Mouse (Mus musculus) heart, postnatal 0 days (tissue): Measurements from ENCODE around the gene Cdc34b. TPM values are rescaled to one million over a fixed set of nuclear protein-coding genes. Genes with fewer than 3 reads are reported as not detected.
"Not testable (repeated sequence)": the region's sequence is repeated elsewhere in the genome, so short reads cannot be mapped to it uniquely, and the experiment has no call there.

Source experiments
- ATAC-seq: fragments of 200-750 bp; cut with Nextera tagmentation; 2 replicates; pipeline ENCODE4 v1.8.0; 2017; ENCODE audit warnings: low read depth, moderate number of reproducible peaks, moderate library complexity; ENCODE audit not compliant: insufficient read depth
- DNase-seq: peaks from one replicate; pipeline ENCODE4 v3.0.0-alpha.2; 2016; ENCODE audit warnings: low spot score
- H3K27ac ChIP-seq: fragments of 300-500 bp; sonication (generic); 2 replicates; pipeline ENCODE4 v1.5.1; 2014; ENCODE audit warnings: low read depth, mild to moderate bottlenecking
- H3K27me3 ChIP-seq: fragments of 300-500 bp; sonication (generic); 2 replicates; pipeline ENCODE4 v1.6.1; 2014; ENCODE audit warnings: low read length, mixed read lengths; ENCODE audit not compliant: control insufficient read depth, insufficient read depth
- H3K36me3 ChIP-seq: fragments of 300-500 bp; sonication (generic); replicated peaks from 2 replicates; pipeline ENCODE4 v1.6.1; 2014; ENCODE audit warnings: low read length, mixed read lengths; ENCODE audit not compliant: control insufficient read depth, insufficient read depth
- H3K4me1 ChIP-seq: fragments of 300-500 bp; sonication (generic); 2 replicates; pipeline ENCODE4 v1.6.1; 2014; ENCODE audit warnings: antibody characterized with exemption; ENCODE audit not compliant: control insufficient read depth, insufficient read depth
- H3K4me2 ChIP-seq: fragments of 300-500 bp; sonication (generic); 2 replicates; pipeline ENCODE4 v1.6.1; 2014; ENCODE audit warnings: low read depth, mild to moderate bottlenecking, low read length, moderate library complexity
- H3K4me3 ChIP-seq: fragments of 300-500 bp; sonication (generic); 2 replicates; pipeline ENCODE4 v1.5.1; 2014; ENCODE audit warnings: low read depth, low read length
- H3K9ac ChIP-seq: fragments of 300-500 bp; sonication (generic); replicated peaks from 2 replicates; pipeline ENCODE4 v1.6.1; 2014; ENCODE audit warnings: low read depth, low read length, mixed read lengths
- H3K9me3 ChIP-seq: fragments of 300-500 bp; sonication (generic); replicated peaks from 2 replicates; pipeline ENCODE4 v1.6.1; 2016; ENCODE audit warnings: low read length; ENCODE audit not compliant: control insufficient read depth
- CTCF ChIP-seq: IDR thresholded peaks from 2 replicates; pipeline ENCODE4 v1.5.1; 2016; ENCODE audit warnings: antibody characterized with exemption, control low read depth, low read depth
- EP300 ChIP-seq: IDR thresholded peaks from 2 replicates; pipeline ENCODE4 v1.6.1; 2016; ENCODE audit warnings: antibody characterized with exemption, low read depth
- WGBS: fragments of 180-500 bp; shearing (Covaris S2); extraction: QIAGEN DNeasy Blood & Tissue Kit; methylation state at CpG from one replicate; pipeline ENCODE4 v1.1.7; 2014; 5-methylcytosine and 5-hydroxymethylcytosine counted together
- polyA plus RNA-seq: library from polyadenylated mRNA; unstranded; fragments of >200 nt; fragmentation: Nextera tagmentation; extraction: Ambion mirVana; gene quantifications from 2 replicates; pipeline ENCODE4 v1.2.1, GENCODE M21; 2015
- total RNA-seq: library from RNA; depleted of rRNA; stranded (reverse); fragments of >200 nt; gene quantifications from 2 replicates; pipeline ENCODE4 v1.2.3, GENCODE M21; 2014; ENCODE audit warnings: low replicate concordance; rRNA removed

The Cdc34b gene
- total RNA-seq (not detected in 2 replicates), polyA plus RNA-seq (0.12 TPM in 1 of 2 replicates, not detected in the other)

GRCm38 (mm10) chr11:94741732-94742272, at the start of gene Cdc34b:
Gene Cdc34b (plus strand): TSS chr11:94741782.
- no peak within 1 kb of the TSS for H3K9ac ChIP-seq
- ATAC-seq, result no peak
- TF ChIP-seq CTCF (no peak), EP300 (no peak)
- DNase-seq, result no peak
- H3K4me1 ChIP-seq, result no peaks in the 10 kb centered on the region
- no peak within 1 kb of the TSS for H3K4me3 ChIP-seq
- no peak within 1 kb of the TSS for H3K4me2 ChIP-seq
- H3K27ac ChIP-seq, result no peak within 1 kb of the TSS
- WGBS, result 57% methylated on average over 29 of the region's 29 CpGs
- no peaks in the 10 kb centered on the region for H3K36me3 ChIP-seq
- H3K9me3 ChIP-seq, result peaks cover 7% of the 10 kb centered on the region; the same call in 1 of the 2 replicates
- H3K27me3 ChIP-seq, result peaks cover 14% of the 10 kb centered on the region; the same call in 1 of the 2 replicates

- not testable (repeated sequence) for ATAC-seq, H3K27ac ChIP-seq, H3K9ac ChIP-seq, H3K9me3 ChIP-seq, H3K27me3 ChIP-seq, H3K4me3 ChIP-seq, DNase-seq, H3K4me2 ChIP-seq, H3K36me3 ChIP-seq, H3K4me1 ChIP-seq
Observed at GRCm38 (mm10) chr11:94692502-94692901, 49.1 kb upstream of the Cdc34b start.

GRCm38 (mm10) chr11:94695508-94695907, 46.1 kb upstream of the Cdc34b start:
- TF ChIP-seq CTCF, result no peak
- Histone ChIP-seq H3K27ac (no peak overlapping the region), H3K4me1 (no peaks in the 10 kb centered on the region; the same call in 1 of the 2 replicates), H3K9ac (no peak overlapping the region), H3K9me3 (no peaks in the 10 kb centered on the region), H3K36me3 (no peaks in the 10 kb centered on the region), H3K4me2 (no peak overlapping the region), H3K4me3 (no peak overlapping the region), H3K27me3 (no peaks in the 10 kb centered on the region)
- ATAC-seq (no peak), DNase-seq (no peak)
- 42% methylated on average over 6 of the region's 6 CpGs for WGBS

- H3K27me3 ChIP-seq, result no peaks in the 10 kb centered on the region
- WGBS, result 89% methylated on average over 2 of the region's 2 CpGs
- DNase-seq (no peak), ATAC-seq (no peak)
- no peaks in the 10 kb centered on the region for H3K36me3 ChIP-seq
- no peak overlapping the region for H3K4me3 ChIP-seq
- H3K27ac ChIP-seq, result no peak overlapping the region
- H3K4me1 ChIP-seq, result no peaks in the 10 kb centered on the region; the same call in 1 of the 2 replicates
- TF ChIP-seq CTCF, result no peak
- no peak for TF ChIP-seq EP300
- no peak overlapping the region for H3K4me2 ChIP-seq
- H3K9ac ChIP-seq, result no peak overlapping the region
- H3K9me3 ChIP-seq, result no peaks in the 10 kb centered on the region
Observed at GRCm38 (mm10) chr11:94697140-94697539, 44.4 kb upstream of the Cdc34b start.

- H3K27me3 ChIP-seq, result no peaks in the 10 kb centered on the region
- H3K36me3 ChIP-seq, result no peaks in the 10 kb centered on the region
- H3K9me3 ChIP-seq, result no peaks in the 10 kb centered on the region
- no peak overlapping the region for H3K27ac ChIP-seq
- 43% methylated on average over 13 of the region's 13 CpGs for WGBS
- ATAC-seq, result no peak
- no peak overlapping the region for H3K4me3 ChIP-seq
- no peak overlapping the region for H3K9ac ChIP-seq
- no peak for DNase-seq
- no peak for TF ChIP-seq CTCF
- no peaks in the 10 kb centered on the region; the same call in 1 of the 2 replicates for H3K4me1 ChIP-seq
- no peak overlapping the region for H3K4me2 ChIP-seq
Observed at GRCm38 (mm10) chr11:94697703-94698464, 43.7 kb upstream of the Cdc34b start.
